Mouse (Mus musculus) small intestine, adult 2 months (tissue): Measurements from ENCODE around the gene Mphosph9. TPM values are rescaled to one million over a fixed set of nuclear protein-coding genes. Genes with fewer than 3 reads are reported as not detected.

Experiments
- H3K27ac ChIP-seq: fragments of 200-500 bp; 2 replicates; pipeline ENCODE4 v1.5.1; 2012; ENCODE audit warnings: low read depth, low read length, control low read depth, inconsistent platforms; ENCODE audit not compliant: insufficient read depth
- H3K27me3 ChIP-seq: fragments of 200-500 bp; 2 replicates; pipeline ENCODE4 v1.6.1; 2012; ENCODE audit warnings: mild to moderate bottlenecking, moderate library complexity, low read length, inconsistent platforms; ENCODE audit not compliant: control insufficient read depth, insufficient read depth
- H3K36me3 ChIP-seq: fragments of 200-500 bp; 2 replicates; pipeline ENCODE4 v1.6.1; 2012; ENCODE audit warnings: mild to moderate bottlenecking, low read length, control low read depth, inconsistent platforms; ENCODE audit not compliant: control insufficient read depth, insufficient read depth
- H3K4me1 ChIP-seq: fragments of 200-500 bp; 2 replicates; pipeline ENCODE4 v1.6.1; 2012; ENCODE audit warnings: low read length, inconsistent platforms, mixed read lengths; ENCODE audit not compliant: control insufficient read depth, insufficient read depth, insufficient read length
- H3K4me3 ChIP-seq: fragments of 200-500 bp; 2 replicates; pipeline ENCODE4 v1.5.1; 2012; ENCODE audit warnings: low read depth, mild to moderate bottlenecking, control low read depth, inconsistent platforms, low read length, moderate library complexity
- CTCF ChIP-seq: fragments of 200-500 bp; IDR thresholded peaks from 2 replicates; pipeline ENCODE4 v1.5.1; 2012; ENCODE audit warnings: low read depth, mild to moderate bottlenecking, control low read depth, inconsistent platforms, low read length, moderate library complexity, mixed read lengths; ENCODE audit not compliant: insufficient replicate concordance, insufficient read length; ENCODE audit errors: extremely low read depth
- POLR2A ChIP-seq: fragments of 200-500 bp; IDR thresholded peaks from 2 replicates; pipeline ENCODE4 v1.6.1; 2012; ENCODE audit warnings: low read depth, mild to moderate bottlenecking, control low read depth, inconsistent platforms, low read length, moderate library complexity
- WGBS: fragments of 180-500 bp; shearing (Covaris S2); methylation state at CpG from one replicate; pipeline ENCODE4 v1.1.7; 2018; 5-methylcytosine and 5-hydroxymethylcytosine counted together
- polyA plus RNA-seq: library from polyadenylated mRNA; depleted of rRNA; stranded (reverse); fragments of >200 nt; gene quantifications from 2 replicates; pipeline ENCODE4 v1.2.3, GENCODE M21; 2012

Gene Mphosph9
- polyA plus RNA-seq, 1 experiment = 1.4 TPM

DNA sequence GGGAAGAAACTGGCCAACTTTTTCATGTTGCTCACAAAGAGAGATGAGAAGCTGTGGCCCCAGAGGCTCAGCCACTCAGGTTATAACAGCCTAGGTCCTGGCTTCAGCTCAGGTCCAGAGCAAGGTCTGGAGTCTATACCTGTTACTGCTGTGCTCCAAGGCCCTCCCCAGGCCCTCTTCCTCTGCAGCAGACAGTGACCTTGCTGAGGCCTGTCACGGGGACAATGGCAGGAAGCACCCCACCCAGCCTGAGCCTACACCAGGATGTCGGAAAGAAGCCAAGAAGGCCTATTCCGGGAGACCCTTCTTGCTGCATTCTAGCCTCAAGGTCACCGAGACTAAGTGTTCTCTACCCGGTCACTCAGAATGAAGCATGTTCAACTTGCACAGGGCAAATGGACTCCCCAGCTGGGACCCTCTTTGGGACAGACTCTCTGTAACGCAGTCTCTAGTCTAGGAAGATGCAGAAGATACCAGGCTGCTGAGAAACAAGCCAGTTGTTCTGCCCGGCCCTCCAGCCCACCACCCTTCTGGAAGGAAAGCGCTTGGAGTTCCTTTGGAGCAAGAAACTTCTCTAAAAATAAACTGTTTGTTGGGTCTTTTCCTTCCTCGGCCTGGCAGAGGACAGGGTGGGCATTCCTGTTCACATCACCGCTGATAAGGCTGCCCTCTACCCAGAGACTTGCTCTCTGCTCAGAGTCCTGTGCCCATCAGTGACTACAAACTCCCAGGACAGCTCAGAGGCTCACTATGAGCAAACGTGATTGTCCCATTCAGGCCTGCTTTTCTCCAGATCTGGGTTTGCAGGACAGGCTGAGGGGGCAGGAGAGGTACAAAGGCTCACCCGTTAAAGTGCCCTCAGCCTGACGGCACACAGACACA lies 113.9 kb downstream of the Mphosph9 start:
- TF ChIP-seq POLR2A (no peak), CTCF (no peak)
- peaks cover 9% of the 10 kb centered on the region for H3K4me1 ChIP-seq
- no peaks in the 10 kb centered on the region for H3K36me3 ChIP-seq
- H3K27me3 ChIP-seq = no peaks in the 10 kb centered on the region
- H3K27ac ChIP-seq = peak overlapping the region; percentile 30
- no peak overlapping the region for H3K4me3 ChIP-seq
- 77% methylated on average over 13 of the region's 13 CpGs for WGBS

DNA sequence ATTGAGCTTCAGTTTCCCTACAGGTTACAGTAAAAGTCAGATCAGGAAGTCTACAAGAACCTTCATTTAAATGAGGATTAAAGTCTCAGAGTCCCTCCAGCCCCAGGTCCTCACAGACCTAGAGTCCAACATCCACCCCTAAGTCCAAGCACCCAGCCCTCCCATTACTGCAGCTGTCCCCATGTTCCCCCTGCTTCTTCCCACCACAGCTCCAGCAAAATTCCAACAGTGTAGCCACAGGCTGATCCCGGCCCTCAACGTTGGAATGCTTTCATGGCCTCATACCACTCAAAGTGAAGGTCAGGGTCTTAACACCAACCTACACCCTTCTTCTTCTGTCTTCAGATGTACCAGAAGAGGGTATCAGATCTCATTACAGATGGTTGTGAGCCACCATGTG lies 116.1 kb downstream of the Mphosph9 start:
- Histone ChIP-seq H3K36me3 (no peaks in the 10 kb centered on the region), H3K4me3 (no peak overlapping the region), H3K27ac (peak overlapping the region; percentile 20; the same call in 1 of the 2 replicates), H3K27me3 (no peaks in the 10 kb centered on the region), H3K4me1 (peaks cover 7% of the 10 kb centered on the region; the same call in 1 of the 2 replicates)
- 68% methylated on average over 2 of the region's 2 CpGs for WGBS
- TF ChIP-seq POLR2A (no peak), CTCF (no peak)

DNA sequence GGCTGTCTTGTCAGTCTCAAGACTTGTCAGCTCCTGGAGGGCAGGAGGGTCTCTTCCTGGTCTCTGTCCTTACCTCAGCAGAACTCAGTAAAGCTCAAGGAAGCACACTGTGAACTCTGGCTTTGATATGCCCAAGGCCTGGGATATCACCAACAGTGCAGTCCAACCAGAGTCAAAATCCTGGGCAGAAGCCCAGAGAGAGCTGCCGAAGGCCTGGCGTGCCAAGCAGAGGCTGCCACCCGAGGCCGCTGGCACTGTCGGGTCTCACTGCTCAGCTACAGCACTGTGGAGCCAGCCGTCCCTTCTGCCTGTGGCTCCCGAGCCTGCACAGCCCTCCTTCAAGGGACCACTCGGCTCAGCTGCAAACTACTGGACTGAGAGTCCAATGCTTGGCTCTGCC lies 116.5 kb downstream of the Mphosph9 start:
- 77% methylated on average over 8 of the region's 8 CpGs for WGBS
- Histone ChIP-seq H3K27me3 (no peaks in the 10 kb centered on the region), H3K36me3 (no peaks in the 10 kb centered on the region), H3K4me3 (no peak overlapping the region), H3K4me1 (peaks cover 8% of the 10 kb centered on the region; the same call in 1 of the 2 replicates), H3K27ac (peak overlapping the region; percentile 20)
- TF ChIP-seq CTCF = no peak
- no peak for TF ChIP-seq POLR2A

DNA sequence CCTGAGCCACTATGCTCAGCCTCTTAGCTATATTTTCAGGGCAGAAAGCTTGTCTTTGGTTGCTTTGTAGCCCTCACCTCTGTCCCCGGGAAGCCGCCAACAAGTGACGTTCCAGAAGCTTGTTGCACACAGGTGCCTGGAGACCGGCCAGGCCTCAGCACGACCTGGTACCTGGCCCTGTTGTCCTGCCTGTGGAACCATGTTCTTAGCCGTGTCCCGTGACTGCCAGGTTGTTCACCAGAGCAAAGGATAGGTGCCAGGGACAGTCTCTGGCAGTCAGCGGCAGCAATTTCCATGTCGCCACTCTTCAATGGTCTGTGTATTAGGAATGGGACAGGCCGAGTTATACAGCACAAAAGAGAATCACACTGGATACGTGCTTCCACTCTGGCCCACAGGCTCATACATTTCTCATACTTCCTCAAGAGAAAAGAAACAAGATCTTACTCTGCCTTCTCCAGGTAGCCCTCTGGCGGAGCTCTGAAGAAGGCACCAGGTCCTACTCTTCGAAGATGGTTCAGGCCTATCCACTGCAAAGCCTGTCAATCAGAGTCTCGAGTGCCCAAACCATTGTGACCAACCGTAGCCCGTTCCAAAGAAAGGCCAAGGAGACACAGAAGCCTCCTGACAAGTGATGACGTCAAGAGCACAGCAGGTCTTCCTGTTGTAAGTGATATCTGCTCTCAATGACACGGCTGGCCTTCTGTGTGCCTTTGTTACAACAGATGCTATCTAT lies 117.3 kb downstream of the Mphosph9 start:
- no peak overlapping the region for H3K4me3 ChIP-seq
- no peak for TF ChIP-seq POLR2A
- no peak for TF ChIP-seq CTCF
- no peak overlapping the region for H3K27ac ChIP-seq
- H3K4me1 ChIP-seq = peaks cover 8% of the 10 kb centered on the region; the same call in 1 of the 2 replicates
- WGBS = 84% methylated on average over 18 of the region's 18 CpGs
- H3K36me3 ChIP-seq = no peaks in the 10 kb centered on the region
- no peaks in the 10 kb centered on the region for H3K27me3 ChIP-seq

DNA sequence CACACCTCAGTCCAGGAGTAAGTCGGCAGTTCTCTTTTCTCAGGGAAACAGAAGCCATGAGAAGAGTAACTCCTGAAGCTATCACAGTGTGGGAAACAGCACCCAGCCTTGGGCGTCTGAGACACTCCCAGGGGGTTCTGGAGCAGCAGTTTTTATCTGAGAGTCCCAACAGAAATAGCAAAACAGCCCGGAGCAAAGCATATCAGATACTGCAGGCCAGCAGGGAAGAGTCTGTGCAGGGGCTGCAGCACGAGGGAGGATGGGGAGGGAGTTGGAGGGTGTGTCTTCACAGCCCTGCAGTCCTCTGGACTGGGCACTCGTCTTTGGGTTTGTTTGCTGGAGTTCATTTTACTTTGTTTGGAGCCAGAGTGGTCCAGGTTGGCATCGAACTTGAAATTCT lies 117.9 kb downstream of the Mphosph9 start:
- H3K27me3 ChIP-seq = no peaks in the 10 kb centered on the region
- no peak for TF ChIP-seq CTCF
- TF ChIP-seq POLR2A = no peak
- no peaks in the 10 kb centered on the region for H3K36me3 ChIP-seq
- H3K4me1 ChIP-seq = peaks cover 8% of the 10 kb centered on the region; the same call in 1 of the 2 replicates
- no peak overlapping the region for H3K27ac ChIP-seq
- H3K4me3 ChIP-seq = no peak overlapping the region
- WGBS = 64% methylated on average over 6 of the region's 6 CpGs

DNA sequence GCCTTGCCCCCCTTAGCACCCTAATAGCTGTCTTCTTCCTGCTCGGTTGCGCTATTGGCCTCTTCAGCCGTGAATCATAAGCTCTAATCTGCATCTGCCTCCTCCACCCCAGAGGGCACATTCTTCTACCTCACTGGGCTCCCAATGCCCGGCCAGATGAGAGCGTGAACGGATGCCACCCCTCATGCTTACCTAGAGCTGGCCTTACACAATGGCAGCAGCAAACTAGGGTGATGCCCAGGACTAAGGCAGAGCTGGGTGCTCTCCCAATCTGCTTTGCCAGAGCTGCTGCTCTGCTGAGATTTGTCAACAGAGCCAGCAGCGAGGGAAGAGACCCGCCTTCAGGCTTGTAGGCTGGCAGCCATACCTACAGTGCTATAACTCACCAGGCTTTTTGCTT lies 119.7 kb downstream of the Mphosph9 start:
- H3K27me3 ChIP-seq = no peaks in the 10 kb centered on the region
- H3K4me1 ChIP-seq = 0 out of 2 replicates have a peak, but pooled peaks cover 7% of the 10 kb centered on the region
- no peak overlapping the region for H3K27ac ChIP-seq
- H3K36me3 ChIP-seq = no peaks in the 10 kb centered on the region
- 75% methylated on average over 8 of the region's 8 CpGs for WGBS
- TF ChIP-seq CTCF = no peak
- no peak for TF ChIP-seq POLR2A
- no peak overlapping the region for H3K4me3 ChIP-seq
